Mouse (Mus musculus) liver, embryonic 13.5 days (tissue): ENCODE measurements around the gene Syde2. TPM values are rescaled to one million over a fixed set of nuclear protein-coding genes. Genes with fewer than 3 reads are reported as not detected.

ENCODE experiments used
- ATAC-seq: fragments of 200-750 bp; cut with Nextera tagmentation; 2 replicates; pipeline ENCODE4 v1.8.0; 2017; ENCODE audit warnings: low read depth, mild to moderate bottlenecking, moderate number of reproducible peaks, moderate library complexity
- DNase-seq: peaks from one replicate; pipeline ENCODE4 v3.0.0; 2022
- H3K27ac ChIP-seq: fragments of 300-500 bp; sonication (generic); 2 replicates; pipeline ENCODE4 v1.5.1; 2015; ENCODE audit warnings: moderate library complexity, mild to moderate bottlenecking, inconsistent platforms
- H3K27me3 ChIP-seq: fragments of 300-500 bp; sonication (generic); 2 replicates; pipeline ENCODE4 v1.6.1; 2015; ENCODE audit warnings: mild to moderate bottlenecking, inconsistent platforms
- H3K36me3 ChIP-seq: fragments of 300-500 bp; sonication (generic); 2 replicates; pipeline ENCODE4 v1.6.1; 2015; ENCODE audit warnings: mild to moderate bottlenecking, inconsistent platforms
- H3K4me1 ChIP-seq: fragments of 300-500 bp; sonication (generic); replicated peaks from 2 replicates; pipeline ENCODE4 v1.6.1; 2015; ENCODE audit warnings: inconsistent platforms
- H3K4me2 ChIP-seq: fragments of 300-500 bp; sonication (generic); 2 replicates; pipeline ENCODE4 v1.6.1; 2015; ENCODE audit warnings: inconsistent platforms, mild to moderate bottlenecking, moderate library complexity
- H3K4me3 ChIP-seq: fragments of 300-500 bp; sonication (generic); replicated peaks from 2 replicates; pipeline ENCODE4 v1.5.1; 2015; ENCODE audit warnings: mild to moderate bottlenecking, inconsistent platforms
- H3K9ac ChIP-seq: fragments of 300-500 bp; sonication (generic); 2 replicates; pipeline ENCODE4 v1.6.1; 2015; ENCODE audit warnings: mild to moderate bottlenecking, inconsistent platforms
- H3K9me3 ChIP-seq: fragments of 300-500 bp; sonication (generic); replicated peaks from 2 replicates; pipeline ENCODE4 v1.6.1; 2016; ENCODE audit warnings: inconsistent platforms
- WGBS: fragments of 180-500 bp; shearing (Covaris S2); methylation state at CpG from one replicate; pipeline ENCODE4 v1.1.7; 2015; ENCODE audit not compliant: insufficient replicate concordance; 5-methylcytosine and 5-hydroxymethylcytosine counted together
- polyA plus RNA-seq: library from polyadenylated mRNA; unstranded; fragments of >200 nt; fragmentation: Nextera tagmentation; extraction: Ambion mirVana; gene quantifications from 2 replicates; pipeline ENCODE4 v1.2.1, GENCODE M21; 2015

The Syde2 gene
- polyA plus RNA-seq, 1 experiment from 2014 or later, result 0.35 TPM

DNA sequence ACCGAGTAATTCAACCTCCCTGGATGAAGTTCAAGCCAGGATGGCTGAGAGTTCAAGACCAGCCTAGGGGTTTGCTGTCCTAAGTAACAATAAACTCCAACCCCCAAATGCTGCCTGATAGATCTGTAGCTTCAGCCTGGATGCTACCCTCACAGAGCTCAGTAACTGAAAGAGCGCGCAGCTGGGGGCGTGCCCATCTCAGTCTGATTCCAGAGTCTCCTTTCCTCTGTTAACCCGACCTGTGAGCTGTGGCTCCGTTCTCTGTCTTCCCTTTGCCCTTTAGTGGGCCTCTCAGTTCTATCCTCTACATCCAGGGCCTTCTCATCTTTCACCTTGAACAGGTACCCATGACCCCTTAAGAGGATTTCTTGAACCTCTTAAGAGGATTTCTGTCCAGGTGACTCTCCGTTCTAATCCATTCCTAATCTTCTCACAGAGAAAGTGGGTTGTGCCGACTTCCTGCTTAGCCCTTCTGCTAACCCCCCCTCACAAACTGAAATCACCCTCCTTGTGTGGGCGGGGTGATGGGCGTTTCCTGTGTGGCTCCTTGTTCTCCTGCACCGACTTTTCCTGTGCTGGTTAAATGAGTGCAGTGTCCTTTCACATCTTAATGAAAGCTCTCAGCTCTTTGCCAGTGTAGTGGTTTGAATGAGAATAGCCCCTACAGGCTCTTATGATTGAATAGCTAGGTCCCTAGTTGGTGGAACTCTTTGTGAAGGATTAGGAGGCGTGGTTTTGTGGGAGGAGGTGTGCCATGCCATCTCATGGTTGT lies 51.6 kb downstream of the Syde2 start:
- WGBS, result 41% methylated on average over 12 of the region's 12 CpGs
- Histone ChIP-seq H3K27ac (no peak overlapping the region; the same call in 1 of the 2 replicates), H3K9ac (no peak overlapping the region), H3K36me3 (no peaks in the 10 kb centered on the region), H3K27me3 (peaks cover 3% of the 10 kb centered on the region; the same call in 1 of the 2 replicates), H3K9me3 (no peaks in the 10 kb centered on the region), H3K4me1 (0 out of 2 replicates have a peak, but pooled peaks cover 2% of the 10 kb centered on the region), H3K4me3 (no peak overlapping the region), H3K4me2 (0 out of 2 replicates have a peak overlapping the region, but pooled peaks have one; percentile 11)
- ATAC-seq (no peak), DNase-seq (no peak)

DNA sequence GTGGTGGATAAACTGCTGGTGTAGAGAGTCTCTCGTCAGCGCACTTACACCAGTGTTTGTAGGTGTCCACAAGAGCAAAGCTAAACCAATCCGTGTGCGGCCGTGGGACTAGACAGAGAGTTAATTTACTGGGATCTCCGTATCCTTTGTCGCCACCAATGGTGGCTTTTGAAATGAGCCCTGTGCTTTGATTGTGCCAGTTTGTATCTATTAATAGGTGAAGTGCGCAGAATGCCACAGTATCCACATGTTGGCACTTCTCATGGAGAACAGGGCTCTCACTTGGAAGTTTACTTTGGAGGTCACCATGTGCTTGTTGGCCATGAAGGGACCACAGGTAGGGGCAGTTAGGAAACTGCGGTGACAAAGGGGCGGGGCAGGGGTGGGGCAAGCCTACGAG lies 53.7 kb downstream of the Syde2 start:
- H3K9me3 ChIP-seq, result no peaks in the 10 kb centered on the region
- no peaks in the 10 kb centered on the region for H3K36me3 ChIP-seq
- H3K4me3 ChIP-seq, result no peak overlapping the region
- H3K27me3 ChIP-seq, result 0 out of 2 replicates have a peak, but pooled peaks cover 3% of the 10 kb centered on the region
- 72% methylated on average over 11 of the region's 11 CpGs for WGBS
- no peak for DNase-seq
- H3K4me2 ChIP-seq, result no peak overlapping the region
- 0 out of 2 replicates have a peak, but pooled peaks cover 2% of the 10 kb centered on the region for H3K4me1 ChIP-seq
- no peak overlapping the region for H3K9ac ChIP-seq
- no peak for ATAC-seq
- no peak overlapping the region for H3K27ac ChIP-seq

- ATAC-seq (no peak), DNase-seq (no peak)
- Histone ChIP-seq H3K4me3 (no peak overlapping the region), H3K27ac (no peak overlapping the region), H3K36me3 (no peaks in the 10 kb centered on the region), H3K9ac (no peak overlapping the region), H3K9me3 (no peaks in the 10 kb centered on the region), H3K4me1 (peaks cover 12% of the 10 kb centered on the region), H3K4me2 (no peak overlapping the region), H3K27me3 (0 out of 2 replicates have a peak, but pooled peaks cover 3% of the 10 kb centered on the region)
- 21% methylated on average over 11 of the region's 11 CpGs for WGBS
Measured at GRCm38 (mm10) chr3:146044977-146045376, 57.3 kb downstream of the Syde2 start.

DNA sequence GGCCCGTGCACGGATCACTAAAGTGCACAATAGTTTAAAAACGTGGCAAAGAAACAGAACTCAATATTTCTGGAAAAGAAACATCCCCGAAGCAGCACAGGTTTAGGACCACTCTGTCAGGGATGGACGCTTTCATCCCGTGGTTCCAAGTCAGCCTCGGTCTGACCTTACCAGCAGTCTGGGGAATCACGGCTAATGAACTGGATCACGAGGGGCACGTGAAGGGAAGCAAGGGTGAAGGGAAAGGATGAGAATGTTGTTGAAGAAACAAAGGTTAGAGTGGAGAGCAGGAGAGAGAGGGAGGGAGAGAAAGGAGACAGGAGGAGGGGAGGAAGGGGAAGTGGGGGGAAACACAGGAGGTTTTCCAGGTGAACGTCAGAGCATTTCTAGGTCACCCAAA lies 58.4 kb downstream of the Syde2 start:
- H3K4me3 ChIP-seq, result no peak overlapping the region
- no peak overlapping the region for H3K27ac ChIP-seq
- no peaks in the 10 kb centered on the region for H3K9me3 ChIP-seq
- DNase-seq (no peak), ATAC-seq (no peak)
- no peaks in the 10 kb centered on the region for H3K36me3 ChIP-seq
- H3K4me1 ChIP-seq, result peaks cover 12% of the 10 kb centered on the region
- no peak overlapping the region for H3K9ac ChIP-seq
- H3K27me3 ChIP-seq, result 0 out of 2 replicates have a peak, but pooled peaks cover 3% of the 10 kb centered on the region
- whole genome bisulfite sequencing, result 74% methylated on average over 11 of the region's 11 CpGs
- no peak overlapping the region for H3K4me2 ChIP-seq

- H3K36me3 ChIP-seq, result no peaks in the 10 kb centered on the region
- ATAC-seq (peak; percentile 55), DNase-seq (peak; percentile 25)
- H3K9me3 ChIP-seq, result no peaks in the 10 kb centered on the region
- 0 out of 2 replicates have a peak, but pooled peaks cover 3% of the 10 kb centered on the region for H3K27me3 ChIP-seq
- peaks cover 12% of the 10 kb centered on the region for H3K4me1 ChIP-seq
- H3K27ac ChIP-seq, result no peak overlapping the region
- H3K9ac ChIP-seq, result no peak overlapping the region; the same call in 1 of the 2 replicates
- WGBS, result 16% methylated on average over 15 of the region's 15 CpGs
- H3K4me2 ChIP-seq, result peak overlapping the region; percentile 62
- peak overlapping the region; percentile 38 for H3K4me3 ChIP-seq
Measured at GRCm38 (mm10) chr3:146047704-146048207, 60.1 kb downstream of the Syde2 start.

DNA sequence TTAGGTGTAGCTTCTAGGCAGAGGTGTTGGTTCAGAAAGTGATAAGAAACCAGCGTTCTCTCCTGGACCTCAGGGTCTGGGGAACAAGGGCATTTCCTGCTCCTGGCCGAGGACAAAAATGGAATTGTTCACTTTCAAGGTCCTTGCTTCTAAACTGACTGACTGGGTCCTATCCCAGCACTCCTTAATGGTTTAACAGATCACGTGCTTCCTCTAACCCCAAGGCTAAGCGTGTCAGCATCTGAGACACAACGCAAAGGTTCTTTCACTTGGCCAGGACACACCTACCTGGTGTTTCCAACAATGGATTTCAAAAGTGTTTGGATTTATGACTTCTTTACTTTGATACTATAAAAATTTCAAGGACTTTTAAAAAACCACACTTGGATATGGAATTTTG lies 62.3 kb downstream of the Syde2 start:
- Histone ChIP-seq H3K27ac (no peak overlapping the region), H3K4me1 (peaks cover 12% of the 10 kb centered on the region), H3K36me3 (no peaks in the 10 kb centered on the region), H3K4me2 (no peak overlapping the region), H3K9me3 (no peaks in the 10 kb centered on the region), H3K27me3 (no peaks in the 10 kb centered on the region), H3K4me3 (no peak overlapping the region), H3K9ac (no peak overlapping the region)
- DNase-seq (no peak), ATAC-seq (no peak)
- 59% methylated on average over 5 of the region's 5 CpGs for WGBS

GRCm38 (mm10) chr3:146051277-146052007 lies 63.8 kb downstream of the Syde2 start:
- no peak for DNase-seq
- WGBS, result 67% methylated on average over 11 of the region's 11 CpGs

GRCm38 (mm10) chr3:146053082-146053814 lies 65.6 kb downstream of the Syde2 start:
- no peak overlapping the region for H3K4me2 ChIP-seq
- H3K27ac ChIP-seq, result no peak overlapping the region
- H3K4me1 ChIP-seq, result no peaks in the 10 kb centered on the region
- H3K36me3 ChIP-seq, result no peaks in the 10 kb centered on the region
- no peak overlapping the region for H3K9ac ChIP-seq
- no peaks in the 10 kb centered on the region for H3K27me3 ChIP-seq
- H3K9me3 ChIP-seq, result no peaks in the 10 kb centered on the region
- DNase-seq, result no peak
- ATAC-seq, result no peak
- no peak overlapping the region for H3K4me3 ChIP-seq
- WGBS, result 46% methylated on average over 6 of the region's 6 CpGs

More at GRCm38 (mm10) chr3:146051277-146052007, 63.8 kb downstream of the Syde2 start:
- H3K9me3 ChIP-seq, result no peaks in the 10 kb centered on the region
- H3K27ac ChIP-seq, result no peak overlapping the region
- H3K9ac ChIP-seq, result no peak overlapping the region
- H3K4me3 ChIP-seq, result no peak overlapping the region
- ATAC-seq, result no peak
- no peak overlapping the region for H3K4me2 ChIP-seq
- H3K36me3 ChIP-seq, result no peaks in the 10 kb centered on the region
- H3K27me3 ChIP-seq, result no peaks in the 10 kb centered on the region
- peaks cover 12% of the 10 kb centered on the region for H3K4me1 ChIP-seq

DNA sequence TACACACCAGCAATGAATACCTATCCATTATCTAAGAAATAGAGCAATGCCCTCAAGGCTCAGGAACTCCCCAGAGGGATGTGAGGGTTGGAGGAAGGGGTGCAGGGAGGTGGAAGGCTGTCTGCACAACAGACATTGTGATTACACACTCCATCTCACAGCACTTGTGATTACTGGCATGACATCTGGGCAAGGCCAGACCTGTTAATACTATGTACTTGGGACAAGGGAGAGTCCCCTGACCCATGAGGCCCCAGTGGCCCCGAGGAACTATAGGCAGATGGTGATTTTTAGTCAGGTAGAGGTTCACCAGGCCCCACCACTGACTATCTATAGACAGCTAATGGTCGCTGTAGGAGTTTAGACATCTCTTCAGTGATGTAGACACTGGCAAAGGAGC lies 66.2 kb downstream of the Syde2 start:
- Histone ChIP-seq H3K36me3 (no peaks in the 10 kb centered on the region), H3K9ac (no peak overlapping the region), H3K4me1 (no peaks in the 10 kb centered on the region), H3K27ac (no peak overlapping the region), H3K27me3 (no peaks in the 10 kb centered on the region), H3K4me3 (no peak overlapping the region), H3K9me3 (no peaks in the 10 kb centered on the region), H3K4me2 (no peak overlapping the region)
- WGBS, result 61% methylated on average over 2 of the region's 2 CpGs
- no peak for DNase-seq
- ATAC-seq, result no peak

DNA sequence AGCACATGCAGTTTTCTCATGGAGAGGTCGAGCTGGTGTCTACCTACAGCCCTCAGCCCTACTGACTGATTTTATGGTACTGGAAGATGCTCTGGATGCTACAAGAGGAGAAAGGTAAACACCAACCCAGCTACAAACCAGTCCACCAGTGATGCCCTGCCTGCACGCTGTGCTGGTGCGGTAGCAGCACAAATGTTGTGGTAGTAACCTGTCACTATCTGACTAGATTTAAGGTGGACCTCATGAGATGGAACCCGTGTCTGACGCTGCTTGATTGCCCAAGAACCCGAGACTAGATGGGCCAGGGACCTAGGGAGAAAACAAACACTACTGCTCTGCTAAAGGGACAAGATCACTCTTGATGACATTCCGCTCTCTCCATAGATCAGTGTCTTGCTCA lies 69.5 kb downstream of the Syde2 start:
- H3K4me2 ChIP-seq, result no peak overlapping the region
- no peak for ATAC-seq
- 61% methylated on average over 7 of the region's 7 CpGs for WGBS
- no peak overlapping the region for H3K4me3 ChIP-seq
- H3K27ac ChIP-seq, result no peak overlapping the region
- H3K27me3 ChIP-seq, result no peaks in the 10 kb centered on the region
- H3K4me1 ChIP-seq, result no peaks in the 10 kb centered on the region
- no peak for DNase-seq
- no peaks in the 10 kb centered on the region for H3K9me3 ChIP-seq
- H3K36me3 ChIP-seq, result no peaks in the 10 kb centered on the region
- H3K9ac ChIP-seq, result no peak overlapping the region

DNA sequence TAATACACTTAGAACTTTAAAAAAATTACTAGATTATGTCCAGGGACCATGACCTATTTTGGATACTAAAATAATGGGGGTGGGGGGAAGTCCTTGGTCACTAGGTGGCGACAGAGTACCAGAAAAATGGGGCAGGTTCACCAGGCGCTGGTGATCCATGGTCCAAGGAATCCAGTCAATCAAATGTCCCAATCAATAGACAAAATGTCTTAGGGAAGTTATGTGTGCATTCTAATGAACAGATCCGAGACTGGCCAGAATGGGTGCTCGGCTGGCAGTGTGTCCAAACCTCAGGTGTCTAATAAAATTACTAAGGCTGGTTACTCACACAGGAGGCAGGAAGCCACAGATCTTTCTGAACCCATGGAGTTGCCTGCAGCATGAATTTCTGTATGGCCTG lies 70.6 kb downstream of the Syde2 start:
- Histone ChIP-seq H3K27me3 (no peaks in the 10 kb centered on the region), H3K4me2 (no peak overlapping the region), H3K4me1 (no peaks in the 10 kb centered on the region), H3K9ac (no peak overlapping the region), H3K4me3 (no peak overlapping the region), H3K27ac (no peak overlapping the region), H3K9me3 (no peaks in the 10 kb centered on the region), H3K36me3 (no peaks in the 10 kb centered on the region)
- 12% methylated on average over 4 of the region's 4 CpGs for WGBS
- DNase-seq, result no peak
- ATAC-seq, result no peak
